Mouse (Mus musculus): ENCODE results near the gene Bcl6b. TPM values are rescaled to one million over a fixed set of nuclear protein-coding genes. Genes with fewer than 3 reads are reported as not detected.

Gene Bcl6b
- not detected for polyA plus RNA-seq (2017; shearing (Covaris generic))

DNA sequence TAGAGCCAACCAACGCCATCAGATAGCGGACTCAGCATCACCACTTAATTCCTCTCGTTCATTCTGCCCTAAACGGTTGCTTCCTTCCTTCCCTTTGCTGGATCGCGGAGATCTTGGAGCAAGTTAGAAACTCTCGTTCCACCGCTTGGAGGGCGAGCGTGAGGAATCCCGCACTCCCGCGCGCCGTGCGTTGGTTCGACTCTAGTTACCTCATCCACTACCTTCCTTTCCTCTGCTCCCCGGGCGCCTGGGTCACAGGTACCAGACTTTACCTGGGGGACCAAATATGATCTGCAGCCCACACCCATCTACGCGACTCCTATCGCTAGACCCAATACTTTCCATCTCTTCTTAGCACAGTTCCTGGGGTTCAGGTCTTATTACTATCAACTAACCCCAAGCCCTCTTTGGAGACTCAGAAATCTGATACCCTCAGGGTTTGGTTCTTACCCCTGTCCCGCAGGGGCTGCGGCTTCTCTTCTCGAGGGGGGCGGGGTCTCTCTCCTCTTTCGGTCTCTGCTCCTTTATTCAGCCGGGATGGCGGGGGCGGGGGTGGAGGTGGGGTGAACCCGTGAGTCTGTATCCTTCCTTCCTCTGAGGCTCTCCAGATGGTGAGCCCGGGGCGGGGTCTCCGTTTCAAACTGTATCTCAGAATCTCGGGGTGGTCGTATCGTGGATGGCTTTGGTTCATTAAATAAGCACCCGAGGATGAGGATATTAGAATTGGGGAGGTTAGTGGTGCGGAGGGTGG is at the start of gene Bcl6b:
Gene Bcl6b (minus strand): TSS at position 539 of the 751 bp plus-strand sequence.

DNA sequence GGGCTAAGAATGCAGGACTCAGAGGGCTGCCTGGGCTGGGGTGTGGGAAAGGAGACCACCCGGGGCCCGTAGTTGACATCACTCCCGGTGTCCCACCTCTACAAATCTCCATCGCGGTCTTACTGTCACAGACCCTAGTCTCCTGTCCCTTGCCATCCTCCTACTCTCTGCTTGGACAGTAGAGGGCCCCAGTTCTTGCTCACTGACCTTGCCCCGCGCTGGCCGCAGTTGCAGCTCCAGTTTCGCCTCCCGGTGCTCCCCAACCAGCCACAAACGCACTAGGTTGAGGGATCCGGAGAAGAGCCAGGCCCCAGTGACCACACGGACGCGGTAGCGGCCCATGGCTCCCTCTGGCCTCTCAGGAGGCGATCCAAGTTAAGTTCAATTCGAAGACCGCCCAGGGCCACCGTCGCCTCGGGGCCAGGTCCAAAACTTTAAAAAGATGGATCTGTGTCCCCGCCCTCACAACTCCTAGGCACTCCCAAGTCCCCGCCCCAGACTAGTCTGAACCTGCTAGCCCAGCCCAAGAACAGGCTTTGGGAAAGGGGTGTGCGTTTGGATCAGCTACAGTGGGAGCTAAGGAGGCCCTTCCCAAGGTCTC is 25.4 kb upstream of the Bcl6b start, which contains the start of gene Alox12:
Gene Alox12 (minus strand): TSS at position 423 of the 601 bp plus-strand sequence.

DNA sequence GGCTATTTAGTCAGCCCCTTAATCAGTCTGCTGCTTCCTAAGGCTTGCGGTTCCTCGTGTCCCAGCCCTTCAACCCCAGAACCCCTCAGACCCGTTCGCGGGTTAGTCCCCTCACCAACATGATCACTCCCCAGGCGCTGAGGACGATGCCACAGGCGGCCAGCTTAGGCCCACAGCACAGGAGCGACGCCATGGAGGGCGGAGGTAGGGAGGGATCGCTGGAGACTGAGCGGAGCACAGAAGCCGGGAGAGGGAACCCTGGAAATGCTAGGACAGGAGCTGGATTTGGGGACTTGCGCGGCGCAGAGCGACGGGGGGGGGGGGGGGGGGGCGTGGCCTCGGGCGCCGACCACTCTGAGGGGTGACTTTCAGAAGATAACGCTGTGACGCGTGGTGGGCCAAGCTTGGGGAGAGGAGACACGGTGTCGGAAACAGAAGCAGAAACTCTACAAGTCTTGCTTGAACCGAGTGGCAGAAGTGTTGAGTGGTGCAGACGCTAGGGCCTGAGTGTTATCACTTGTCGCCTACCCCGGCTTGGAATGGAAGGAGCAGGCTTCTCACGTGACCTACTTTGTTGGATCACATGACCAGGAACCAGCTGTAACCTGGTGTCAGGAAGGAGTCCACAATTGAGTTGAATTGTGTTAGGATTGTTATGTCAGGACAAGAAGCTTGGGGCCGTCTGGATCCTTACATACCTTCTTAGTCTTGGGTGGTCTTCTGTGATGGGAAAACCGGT is 10.1 kb upstream of the Bcl6b start, which contains the start of the genes Gm21988 and Rnasek:
Gene Gm21988 (minus strand): TSS at position 290 of the 739 bp plus-strand sequence.
Gene Rnasek (minus strand): TSS at position 302 of the 739 bp plus-strand sequence.

DNA sequence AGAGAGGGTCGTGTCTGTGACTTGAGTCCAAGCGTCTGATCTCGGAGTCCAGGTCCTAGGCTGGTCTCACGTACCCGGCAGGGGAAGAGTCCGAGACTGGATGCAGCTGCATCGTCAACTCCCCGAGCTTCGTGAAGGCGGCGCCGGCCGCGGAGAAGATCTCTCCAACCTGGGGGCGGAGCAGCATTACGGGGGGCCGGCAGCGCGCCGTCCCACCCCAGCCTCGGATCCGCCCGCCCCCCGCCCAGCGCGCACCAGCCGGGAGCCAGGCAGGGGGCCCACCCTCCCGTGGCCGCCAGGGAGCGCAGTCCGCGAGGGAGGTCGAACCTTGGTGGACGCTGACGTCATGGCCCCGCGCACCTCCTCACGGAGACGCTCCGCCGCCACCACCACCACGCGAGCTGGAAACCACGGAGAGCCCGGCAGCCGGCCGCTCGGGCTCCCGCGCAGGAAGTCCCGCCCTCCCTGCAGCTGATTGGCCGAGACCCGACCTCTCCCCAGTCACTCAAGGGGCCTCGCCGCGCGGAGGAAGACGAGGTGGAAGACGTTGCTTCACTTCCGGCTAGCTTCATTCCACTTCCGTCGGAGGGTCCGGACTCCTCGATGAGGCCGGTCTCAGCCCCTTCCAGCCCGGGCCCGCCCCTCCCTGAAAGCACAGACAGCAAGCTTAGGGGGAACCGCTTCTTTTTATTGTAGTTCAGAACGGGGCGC is 8.0 kb upstream of the Bcl6b start, which contains the start of gene 0610010K14Rik:
Gene 0610010K14Rik (minus strand): TSS at position 458 of the 711 bp plus-strand sequence.

DNA sequence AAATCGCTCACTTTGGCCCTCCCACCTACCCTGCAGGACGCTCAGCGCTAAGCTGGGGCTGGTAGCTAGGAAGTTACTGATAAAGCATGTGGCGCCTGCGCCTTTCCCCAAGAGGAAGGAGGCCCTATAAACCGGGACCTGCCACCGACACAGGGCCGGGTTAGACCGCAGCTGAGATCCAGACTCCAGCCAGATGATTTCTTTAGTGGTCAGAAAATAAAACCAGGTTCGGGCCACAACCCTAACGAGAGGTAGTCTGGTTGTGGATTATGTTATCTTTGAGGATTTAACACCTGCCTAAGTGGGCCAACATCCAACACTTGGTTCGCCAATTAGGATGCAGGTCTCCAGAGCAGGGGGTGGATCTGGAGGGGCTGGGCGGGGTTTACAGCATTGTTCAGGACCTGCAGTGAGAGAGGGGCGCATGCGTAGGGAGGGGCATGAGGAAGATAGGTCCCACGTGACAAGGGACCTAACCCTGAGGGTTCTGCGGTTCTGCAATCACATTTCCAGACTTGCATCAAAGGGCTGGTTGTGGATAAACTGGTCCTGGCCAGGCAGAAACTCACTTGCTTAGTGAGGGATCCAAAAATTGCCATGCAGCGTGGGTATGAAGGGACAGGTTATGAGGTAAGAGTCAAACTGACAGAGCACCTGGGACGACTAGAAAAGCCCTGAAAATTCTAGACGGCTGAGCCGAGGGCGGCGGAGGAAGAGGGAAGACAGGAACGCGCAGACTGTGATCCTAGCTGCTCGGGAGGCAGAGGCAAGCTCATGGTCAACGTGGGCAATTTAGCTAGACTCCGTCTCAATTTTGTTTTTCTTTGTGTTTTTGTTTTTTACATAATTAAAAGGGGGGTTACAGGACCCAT is 8.6 kb downstream of the Bcl6b start, which contains the start of gene Slc16a13:
Gene Slc16a13 (minus strand): TSS at position 334 of the 872 bp plus-strand sequence.

DNA sequence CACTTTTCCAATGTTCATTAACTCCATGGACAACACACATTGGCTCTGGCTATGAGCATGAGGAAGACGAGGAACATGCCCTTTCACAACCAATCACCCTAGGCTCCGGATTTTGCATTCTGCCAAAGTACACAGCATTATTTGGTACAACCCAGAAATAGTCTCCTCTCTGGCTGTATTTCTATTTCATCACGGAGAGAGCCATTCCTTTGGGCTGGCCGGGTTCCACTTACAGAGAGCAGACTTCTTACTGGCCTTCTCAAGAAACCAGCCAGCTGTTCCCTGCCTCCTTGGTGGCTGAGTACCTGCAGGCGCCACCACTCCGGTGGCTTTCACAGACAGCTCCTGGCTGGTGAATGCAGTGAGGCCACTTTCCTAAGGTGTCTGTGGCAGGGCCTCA is 17.2 kb downstream of the Bcl6b start, which contains the start of gene Slc16a11:
Gene Slc16a11 (plus strand): TSS at position 330 of the 400 bp plus-strand sequence.

Other genes with a start within 250 kb of the Bcl6b start
- 10 to 100 TPM; 39.1 to 74.9 TPM for gene Ctdnep1, start 248.6 kb downstream of the Bcl6b start, polyA plus RNA-seq (2017; shearing (Covaris generic))
- 10 to 100 TPM; 63.7 to 67.7 TPM for gene Elp5, start 247.3 kb downstream of the Bcl6b start, polyA plus RNA-seq (2017; shearing (Covaris generic))
- gene Gabarap, start 238.7 kb downstream of the Bcl6b start, polyA plus RNA-seq (2017; shearing (Covaris generic)) = 100 to 1,000 TPM; 391 to 427 TPM
- 10 to 100 TPM; 85.5 to 94.7 TPM for gene Phf23, start 234.0 kb downstream of the Bcl6b start, polyA plus RNA-seq (2017; shearing (Covaris generic))
- 10 to 100 TPM; 26.6 to 46.3 TPM for gene Dvl2, start 229.2 kb downstream of the Bcl6b start, polyA plus RNA-seq (2017; shearing (Covaris generic))
- gene Acadvl, start 214.4 kb downstream of the Bcl6b start, polyA plus RNA-seq (2017; shearing (Covaris generic)) = 100 to 1,000 TPM in 1 of 2 experiments, 10 to 100 TPM in 1; 97.3 to 113 TPM
- 10 to 100 TPM in 1 of 2 experiments, 1 to 10 TPM in 1; 9.1 to 10.5 TPM for gene Dlg4, start 212.9 kb downstream of the Bcl6b start, polyA plus RNA-seq (2017; shearing (Covaris generic))
- gene Asgr1, start 175.7 kb downstream of the Bcl6b start, polyA plus RNA-seq (2017; shearing (Covaris generic)) = not detected
- gene Asgr2, start 137.2 kb downstream of the Bcl6b start, polyA plus RNA-seq (2017; shearing (Covaris generic)) = not detected
- under 1 TPM in 1 of 2 experiments, not detected in 1; 0.23 TPM for gene Mgl2, start 99.5 kb downstream of the Bcl6b start, polyA plus RNA-seq (2017; shearing (Covaris generic))
- gene Clec10a, start 73.6 kb downstream of the Bcl6b start, polyA plus RNA-seq (2017; shearing (Covaris generic)) = 1 to 10 TPM in 1 of 2 experiments, not detected in 1; 1.6 TPM
- 1 to 10 TPM in 1 of 2 experiments, under 1 TPM in 1; 0.88 to 1.1 TPM for gene Slc16a11, start 17.0 kb downstream of the Bcl6b start, polyA plus RNA-seq (2017; shearing (Covaris generic))
- gene Slc16a13, start 8.7 kb downstream of the Bcl6b start, polyA plus RNA-seq (2017; shearing (Covaris generic)) = 1 to 10 TPM; 3.3 to 4.7 TPM
- gene 0610010K14Rik, start 8.1 kb upstream of the Bcl6b start, polyA plus RNA-seq (2017; shearing (Covaris generic)) = 100 to 1,000 TPM; 154 to 165 TPM
- gene Gm21988, start 10.0 kb upstream of the Bcl6b start, polyA plus RNA-seq (2017; shearing (Covaris generic)) = 10 to 100 TPM in 1 of 2 experiments, 1 to 10 TPM in 1; 5.8 to 10.3 TPM
- gene Rnasek, start 10.0 kb upstream of the Bcl6b start, polyA plus RNA-seq (2017; shearing (Covaris generic)) = 100 to 1,000 TPM; 257 to 279 TPM
- under 1 TPM; 0.10 to 0.33 TPM for gene Alox12, start 25.6 kb upstream of the Bcl6b start, polyA plus RNA-seq (2017; shearing (Covaris generic))
- 1 to 10 TPM in 1 of 2 experiments, under 1 TPM in 1; 0.22 to 1.6 TPM for gene Alox12e, start 92.8 kb upstream of the Bcl6b start, polyA plus RNA-seq (2017; shearing (Covaris generic))
- gene Alox15, start 122.2 kb upstream of the Bcl6b start, polyA plus RNA-seq (2017; shearing (Covaris generic)) = under 1 TPM; 0.24 to 0.53 TPM
- 10 to 100 TPM; 11.5 to 13.4 TPM for gene Pelp1, start 180.2 kb upstream of the Bcl6b start, polyA plus RNA-seq (2017; shearing (Covaris generic))
- 100 to 1,000 TPM; 249 to 281 TPM for gene Arrb2, start 202.8 kb upstream of the Bcl6b start, polyA plus RNA-seq (2017; shearing (Covaris generic))
- 10 to 100 TPM; 72.7 to 76.5 TPM for gene Med11, start 222.1 kb upstream of the Bcl6b start, polyA plus RNA-seq (2017; shearing (Covaris generic))
- not detected for gene Zmynd15, start 229.6 kb upstream of the Bcl6b start, polyA plus RNA-seq (2017; shearing (Covaris generic))
- gene Cxcl16, start 230.2 kb upstream of the Bcl6b start, polyA plus RNA-seq (2017; shearing (Covaris generic)) = 1 to 10 TPM in 1 of 2 experiments, under 1 TPM in 1; 0.19 to 1.3 TPM